Mouse (Mus musculus): Measurements from ENCODE around the gene Gstm7. TPM values are rescaled to one million over a fixed set of nuclear protein-coding genes. Genes with fewer than 3 reads are reported as not detected.

Gstm7 gene
- 0.67 TPM for polyA plus RNA-seq (2017; shearing (Covaris generic))

GRCm38 (mm10) chr3:107931670-107932069 lies at the start of gene Gstm7:
Gene Gstm7 (minus strand): TSS chr3:107931817.

GRCm38 (mm10) chr3:107968724-107969395 lies 37.2 kb upstream of the Gstm7 start, which contains the start of gene Gstm3:
Gene Gstm3 (minus strand): TSS chr3:107969283.

GRCm38 (mm10) chr3:107943239-107943990 lies 11.8 kb upstream of the Gstm7 start, which contains the start of gene Gstm6:
Gene Gstm6 (minus strand): TSS chr3:107943749.

GRCm38 (mm10) chr3:107895720-107896569 lies 35.7 kb downstream of the Gstm7 start, which contains the start of gene Gstm5:
Gene Gstm5 (plus strand): TSS chr3:107895821.

GRCm38 (mm10) chr3:107877005-107877404 lies 54.6 kb downstream of the Gstm7 start, which contains the start of gene Eps8l3:
Gene Eps8l3 (plus strand): TSS chr3:107877229.

Other genes starting within 250 kb of the Gstm7 start
- gene Ahcyl1, start 235.3 kb downstream of the Gstm7 start, polyA plus RNA-seq (2017; shearing (Covaris generic)) = 117 TPM
- gene Csf1, start 171.3 kb downstream of the Gstm7 start, polyA plus RNA-seq (2017; shearing (Covaris generic)) = 0.70 TPM
- not detected for gene Eps8l3, start 54.6 kb downstream of the Gstm7 start, polyA plus RNA-seq (2017; shearing (Covaris generic))
- not detected for gene Gstm5, start 36.0 kb downstream of the Gstm7 start, polyA plus RNA-seq (2017; shearing (Covaris generic))
- not detected for gene Gstm6, start 11.9 kb upstream of the Gstm7 start, polyA plus RNA-seq (2017; shearing (Covaris generic))
- not detected for gene Gstm3, start 37.5 kb upstream of the Gstm7 start, polyA plus RNA-seq (2017; shearing (Covaris generic))
- gene Gstm2, start 54.6 kb upstream of the Gstm7 start, polyA plus RNA-seq (2017; shearing (Covaris generic)) = not detected
- gene Gstm1, start 86.2 kb upstream of the Gstm7 start, polyA plus RNA-seq (2017; shearing (Covaris generic)) = 3.6 TPM
- 4.5 TPM for gene Gstm4, start 113.1 kb upstream of the Gstm7 start, polyA plus RNA-seq (2017; shearing (Covaris generic))
- gene Ampd2, start 154.8 kb upstream of the Gstm7 start, polyA plus RNA-seq (2017; shearing (Covaris generic)) = 30.4 TPM
- gene Gnat2, start 161.0 kb upstream of the Gstm7 start, polyA plus RNA-seq (2017; shearing (Covaris generic)) = not detected
- gene Gnai3, start 214.3 kb upstream of the Gstm7 start, polyA plus RNA-seq (2017; shearing (Covaris generic)) = 201 TPM
- gene Gpr61, start 223.1 kb upstream of the Gstm7 start, polyA plus RNA-seq (2017; shearing (Covaris generic)) = not detected

All from naive thymus-derived CD4-positive, alpha-beta T cell, adult 5 months (primary cell).